Mouse (Mus musculus) lung, adult 2 months (tissue): Measurements from ENCODE around the gene Dhx57.

Experiments used
- CTCF ChIP-seq: fragments of 200-500 bp; IDR thresholded peaks from 2 replicates; pipeline ENCODE4 v1.5.1; 2011; ENCODE audit warnings: mild to moderate bottlenecking, low read length, control low read depth; ENCODE audit not compliant: insufficient read depth
- POLR2A ChIP-seq: fragments of 200-500 bp; IDR thresholded peaks from 2 replicates; pipeline ENCODE4 v1.6.1; 2011; ENCODE audit warnings: low read depth, mild to moderate bottlenecking, control low read depth, low read length, borderline replicate concordance; ENCODE audit errors: extremely low read depth

DNA sequence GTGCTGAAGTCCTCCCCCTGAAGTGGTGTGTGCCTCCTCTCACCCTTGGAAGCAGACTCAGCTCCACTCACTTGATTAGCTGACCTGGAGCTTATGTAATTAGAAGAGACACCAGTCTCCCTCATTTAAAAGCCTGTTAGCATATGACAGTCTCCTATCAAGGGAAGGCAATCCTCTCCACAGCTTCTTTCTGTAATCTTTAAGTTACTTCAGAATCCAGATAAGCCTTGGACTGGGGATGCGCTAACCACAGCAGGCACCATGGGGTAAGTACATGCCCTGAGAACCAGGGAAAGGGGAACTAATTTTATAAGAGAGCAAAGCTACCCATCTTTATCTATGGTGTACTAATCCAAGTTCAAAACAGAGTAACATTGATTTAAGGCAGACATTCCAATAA is 17.0 kb upstream of the Dhx57 start, which contains the start of gene Arhgef33:
- TF ChIP-seq CTCF, result no peak
- TF ChIP-seq POLR2A, result no peak
